Mouse (Mus musculus) kidney, embryonic 14.5 days (tissue): Measurements from ENCODE around the gene 4930503B20Rik. TPM values are rescaled to one million over a fixed set of nuclear protein-coding genes. Genes with fewer than 3 reads are reported as not detected.

Source experiments
- ATAC-seq: fragments of 200-750 bp; cut with Nextera tagmentation; 2 replicates; pipeline ENCODE4 v1.8.0; 2017; ENCODE audit warnings: moderate number of reproducible peaks, mild to moderate bottlenecking, moderate TSS enrichment, moderate library complexity; ENCODE audit not compliant: low FRiP score, low TSS enrichment
- H3K27ac ChIP-seq: fragments of 300-500 bp; sonication (generic); 2 replicates; pipeline ENCODE4 v1.5.1; 2014; ENCODE audit warnings: low read depth, mild to moderate bottlenecking, low read length, moderate library complexity, mixed read lengths
- H3K27me3 ChIP-seq: fragments of 300-500 bp; sonication (generic); 2 replicates; pipeline ENCODE4 v1.6.1; 2014; ENCODE audit warnings: mild to moderate bottlenecking, low read length; ENCODE audit not compliant: control insufficient read depth, insufficient read depth
- H3K36me3 ChIP-seq: fragments of 300-500 bp; sonication (generic); 2 replicates; pipeline ENCODE4 v1.6.1; 2014; ENCODE audit warnings: low read length, mixed read lengths; ENCODE audit not compliant: control insufficient read depth, insufficient read depth
- H3K4me1 ChIP-seq: fragments of 300-500 bp; sonication (generic); 2 replicates; pipeline ENCODE4 v1.6.1; 2014; ENCODE audit warnings: low read length, mixed read lengths; ENCODE audit not compliant: control insufficient read depth, insufficient read depth
- H3K4me2 ChIP-seq: fragments of 300-500 bp; sonication (generic); replicated peaks from 2 replicates; pipeline ENCODE4 v1.6.1; 2014; ENCODE audit warnings: low read depth, mild to moderate bottlenecking, low read length
- H3K4me3 ChIP-seq: fragments of 300-500 bp; sonication (generic); 2 replicates; pipeline ENCODE4 v1.5.1; 2014; ENCODE audit warnings: mild to moderate bottlenecking, low read length
- H3K9ac ChIP-seq: fragments of 300-500 bp; sonication (generic); 2 replicates; pipeline ENCODE4 v1.6.1; 2014; ENCODE audit warnings: low read depth, mild to moderate bottlenecking, low read length, moderate library complexity
- H3K9me3 ChIP-seq: fragments of 300-500 bp; sonication (generic); 2 replicates; pipeline ENCODE4 v1.6.1; 2016; ENCODE audit warnings: low read length; ENCODE audit not compliant: control insufficient read depth
- WGBS: fragments of 180-500 bp; shearing (Covaris S2); extraction: QIAGEN DNeasy Blood & Tissue Kit; methylation state at CpG from one replicate; pipeline ENCODE4 v1.1.7; 2014; 5-methylcytosine and 5-hydroxymethylcytosine counted together
- polyA plus RNA-seq: library from polyadenylated mRNA; unstranded; fragments of >200 nt; fragmentation: Nextera tagmentation; extraction: Ambion mirVana; gene quantifications from 2 replicates; pipeline ENCODE4 v1.2.1, GENCODE M21; 2014

4930503B20Rik gene
- polyA plus RNA-seq, 1 experiment from 2014 or later = not detected

GRCm38 (mm10) chr3:146658061-146658639, 7.0 kb upstream of the 4930503B20Rik start:
- ATAC-seq = no peak
- H3K4me3 ChIP-seq = no peak overlapping the region
- H3K27me3 ChIP-seq = no peaks in the 10 kb centered on the region
- H3K9ac ChIP-seq = no peak overlapping the region
- no peaks in the 10 kb centered on the region for H3K4me1 ChIP-seq
- H3K36me3 ChIP-seq = no peaks in the 10 kb centered on the region
- no peaks in the 10 kb centered on the region for H3K9me3 ChIP-seq
- H3K27ac ChIP-seq = no peak overlapping the region
- no peak overlapping the region for H3K4me2 ChIP-seq
- WGBS = 93% methylated on average over 1 of the region's 1 CpGs

DNA sequence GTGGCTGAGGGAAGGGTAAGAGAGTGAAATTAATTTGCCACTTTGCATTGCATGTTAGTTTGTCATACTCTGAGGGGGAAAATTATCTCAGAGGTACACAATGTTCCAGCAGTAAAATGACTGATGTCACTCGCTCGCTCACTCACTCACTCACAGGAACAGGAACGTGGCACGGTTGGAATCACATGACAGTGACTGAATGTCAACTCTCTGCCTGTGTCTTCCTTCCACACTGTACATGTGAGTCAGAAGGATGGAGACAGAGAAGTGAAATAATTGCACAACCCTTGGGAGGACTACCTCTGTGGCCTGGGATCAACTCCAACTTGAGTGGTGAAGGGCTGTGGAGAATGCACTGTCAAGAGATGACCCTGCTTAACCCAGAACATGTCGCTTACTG, 6.3 kb upstream of the 4930503B20Rik start:
- ATAC-seq = no peak
- 91% methylated on average over 5 of the region's 5 CpGs for WGBS
- H3K36me3 ChIP-seq = no peaks in the 10 kb centered on the region
- no peaks in the 10 kb centered on the region for H3K9me3 ChIP-seq
- no peaks in the 10 kb centered on the region for H3K27me3 ChIP-seq
- H3K4me1 ChIP-seq = no peaks in the 10 kb centered on the region
- no peak overlapping the region for H3K9ac ChIP-seq
- H3K27ac ChIP-seq = no peak overlapping the region
- H3K4me2 ChIP-seq = no peak overlapping the region
- H3K4me3 ChIP-seq = no peak overlapping the region

DNA sequence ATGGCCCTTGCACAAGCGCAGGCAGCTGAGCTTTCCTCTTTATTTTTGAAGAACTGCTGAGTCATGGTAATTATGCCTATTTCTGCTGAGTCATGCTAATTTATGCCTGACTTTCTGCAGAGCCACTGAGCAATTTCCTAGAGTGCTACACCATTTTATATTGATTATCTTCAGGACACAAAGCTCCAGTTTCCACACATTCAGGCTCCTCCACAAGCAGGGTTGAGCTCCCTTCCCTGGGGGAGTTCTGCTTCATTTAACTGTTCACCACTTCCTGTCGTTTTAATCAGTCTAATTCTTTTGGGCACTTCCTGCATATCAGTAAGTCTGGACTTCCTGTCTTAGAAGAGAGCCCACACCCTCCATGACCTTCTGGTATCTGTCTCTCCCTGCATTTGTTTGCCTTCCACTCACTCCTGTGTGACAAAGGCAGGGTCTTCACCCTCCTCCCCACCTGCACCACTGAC, 4.0 kb upstream of the 4930503B20Rik start:
- 58% methylated on average over 2 of the region's 2 CpGs for whole genome bisulfite sequencing
- Histone ChIP-seq H3K9me3 (no peaks in the 10 kb centered on the region), H3K27me3 (no peaks in the 10 kb centered on the region), H3K36me3 (no peaks in the 10 kb centered on the region), H3K27ac (no peak overlapping the region), H3K4me1 (no peaks in the 10 kb centered on the region), H3K9ac (no peak overlapping the region), H3K4me3 (no peak overlapping the region), H3K4me2 (no peak overlapping the region)
- no peak for ATAC-seq

DNA sequence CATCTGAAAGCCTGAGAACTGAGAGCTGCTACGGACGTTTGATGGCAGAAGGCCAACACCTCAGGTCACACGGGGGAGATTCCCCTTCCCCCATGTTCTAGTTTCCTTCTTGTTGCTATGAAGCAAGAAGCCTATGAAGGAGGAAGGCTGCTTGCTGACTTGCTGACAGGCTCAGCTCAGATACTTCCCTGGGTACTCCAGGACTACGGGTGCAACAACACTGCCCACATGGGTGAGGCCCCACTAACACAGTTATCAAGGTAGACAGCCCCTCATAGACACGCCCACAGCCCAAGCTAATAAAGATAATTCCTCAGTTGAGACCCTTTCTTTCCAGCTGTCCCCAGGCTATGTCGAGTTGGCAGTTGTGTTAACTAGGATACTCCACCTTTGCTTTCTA, 2.6 kb upstream of the 4930503B20Rik start:
- ATAC-seq = no peak
- Histone ChIP-seq H3K4me3 (no peak overlapping the region), H3K27me3 (no peaks in the 10 kb centered on the region), H3K4me2 (no peak overlapping the region), H3K4me1 (no peaks in the 10 kb centered on the region), H3K27ac (no peak overlapping the region), H3K36me3 (no peaks in the 10 kb centered on the region), H3K9me3 (no peaks in the 10 kb centered on the region), H3K9ac (no peak overlapping the region)
- 57% methylated on average over 6 of the region's 6 CpGs for WGBS

DNA sequence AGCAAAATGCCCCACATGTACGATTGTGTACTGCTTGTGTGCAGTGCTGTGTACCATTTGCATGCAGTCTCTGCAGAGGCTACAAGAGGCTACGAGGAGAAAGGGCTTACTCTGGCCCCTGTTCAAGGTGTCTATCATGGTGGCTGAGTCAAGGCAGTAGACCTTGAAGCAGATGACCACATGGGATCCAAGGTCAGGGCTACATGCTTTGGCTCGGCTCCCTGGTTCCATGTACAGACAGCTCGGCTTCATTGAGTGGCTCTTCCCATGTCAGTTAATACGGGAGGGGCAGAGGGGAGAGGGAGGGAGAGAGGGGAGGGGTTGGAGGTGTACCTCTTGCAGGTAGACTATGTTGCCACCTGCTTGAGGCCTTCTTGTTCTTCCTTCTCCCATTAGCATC, 1.3 kb upstream of the 4930503B20Rik start:
- Histone ChIP-seq H3K4me2 (no peak overlapping the region), H3K27me3 (no peaks in the 10 kb centered on the region), H3K4me1 (no peaks in the 10 kb centered on the region), H3K27ac (no peak overlapping the region), H3K4me3 (no peak overlapping the region), H3K9ac (no peak overlapping the region), H3K9me3 (no peaks in the 10 kb centered on the region), H3K36me3 (no peaks in the 10 kb centered on the region)
- ATAC-seq = no peak
- WGBS = 87% methylated on average over 5 of the region's 5 CpGs

- Histone ChIP-seq H3K9ac (no peak overlapping the region), H3K27ac (no peak overlapping the region), H3K4me3 (no peak overlapping the region), H3K36me3 (no peaks in the 10 kb centered on the region), H3K4me2 (no peak overlapping the region), H3K9me3 (no peaks in the 10 kb centered on the region), H3K4me1 (no peaks in the 10 kb centered on the region), H3K27me3 (no peaks in the 10 kb centered on the region)
- ATAC-seq = no peak
- WGBS = 90% methylated on average over 10 of the region's 10 CpGs
These were observed 401 bp downstream of the 4930503B20Rik start for GRCm38 (mm10) chr3:146650716-146651115.

GRCm38 (mm10) chr3:146649311-146649894, 1.7 kb downstream of the 4930503B20Rik start:
- ATAC-seq = no peak
- no peaks in the 10 kb centered on the region for H3K9me3 ChIP-seq
- 67% methylated on average over 10 of the region's 10 CpGs for WGBS
- no peaks in the 10 kb centered on the region for H3K4me1 ChIP-seq
- H3K4me2 ChIP-seq = no peak overlapping the region
- H3K27ac ChIP-seq = no peak overlapping the region
- no peaks in the 10 kb centered on the region for H3K36me3 ChIP-seq
- no peak overlapping the region for H3K4me3 ChIP-seq
- no peaks in the 10 kb centered on the region for H3K27me3 ChIP-seq
- no peak overlapping the region for H3K9ac ChIP-seq

- ATAC-seq = no peak
- Histone ChIP-seq H3K9ac (no peak overlapping the region), H3K4me1 (no peaks in the 10 kb centered on the region), H3K27ac (no peak overlapping the region), H3K36me3 (no peaks in the 10 kb centered on the region), H3K4me3 (no peak overlapping the region), H3K9me3 (no peaks in the 10 kb centered on the region; the same call in 1 of the 2 replicates), H3K4me2 (no peak overlapping the region), H3K27me3 (no peaks in the 10 kb centered on the region)
- 37% methylated on average over 4 of the region's 4 CpGs for WGBS
These were observed 9.2 kb downstream of the 4930503B20Rik start for GRCm38 (mm10) chr3:146641818-146642427.

DNA sequence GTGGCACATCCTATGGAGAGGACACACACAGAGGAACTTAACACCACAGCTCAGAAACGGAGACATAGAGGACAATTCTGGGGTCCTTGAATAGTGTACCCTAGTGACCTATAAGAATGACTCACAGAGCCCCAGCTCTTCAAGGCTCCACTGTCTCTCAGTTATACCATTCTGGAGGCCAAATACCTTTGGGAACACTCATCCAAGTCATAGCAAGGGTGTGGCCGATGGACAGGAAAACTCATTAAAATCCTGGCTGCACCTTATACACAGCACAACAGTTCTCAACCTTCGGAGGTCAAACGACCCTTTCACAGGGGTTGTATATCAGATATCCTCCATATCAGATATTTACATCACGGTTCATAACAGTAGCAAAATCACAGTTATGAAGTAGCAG, 18.6 kb downstream of the 4930503B20Rik start:
- no peaks in the 10 kb centered on the region for H3K36me3 ChIP-seq
- no peak overlapping the region for H3K9ac ChIP-seq
- no peak overlapping the region for H3K4me3 ChIP-seq
- H3K27me3 ChIP-seq = no peaks in the 10 kb centered on the region
- peaks cover 12% of the 10 kb centered on the region for H3K4me1 ChIP-seq
- no peak for ATAC-seq
- 76% methylated on average over 5 of the region's 5 CpGs for WGBS
- H3K9me3 ChIP-seq = no peaks in the 10 kb centered on the region
- H3K27ac ChIP-seq = no peak overlapping the region
- no peak overlapping the region for H3K4me2 ChIP-seq
